Mouse (Mus musculus) urinary bladder, postnatal 14 days (tissue): ENCODE results near the gene Ankrd13a.
"Not testable (repeated sequence)": the region's sequence is repeated elsewhere in the genome, so short reads cannot be mapped to it uniquely, and the experiment has no call there.

Experiments used
- DNase-seq: peaks from one replicate; pipeline ENCODE4 v3.0.0; 2021; ENCODE audit warnings: low spot score

Gene Ankrd13a

GRCm38 (mm10) chr5:114829740-114830139 lies 55.3 kb downstream of the Ankrd13a start:
- no peak for DNase-seq

- no peak for DNase-seq
These were observed 62.4 kb downstream of the Ankrd13a start for GRCm38 (mm10) chr5:114836886-114837285.

GRCm38 (mm10) chr5:114840481-114840880 lies 66.0 kb downstream of the Ankrd13a start:
- not testable (repeated sequence) for DNase-seq

GRCm38 (mm10) chr5:114842155-114842554 lies 67.7 kb downstream of the Ankrd13a start:
- not testable (repeated sequence) for DNase-seq

- DNase-seq: no peak
These were observed 68.2 kb downstream of the Ankrd13a start for GRCm38 (mm10) chr5:114842674-114843073.

- DNase-seq: not testable (repeated sequence)
These were observed 69.9 kb downstream of the Ankrd13a start for GRCm38 (mm10) chr5:114844371-114844770.

GRCm38 (mm10) chr5:114851565-114852236 lies 77.2 kb downstream of the Ankrd13a start:
- no peak for DNase-seq

- not testable (repeated sequence) for DNase-seq
These were observed 78.9 kb downstream of the Ankrd13a start, which contains the start of gene 4930519G04Rik for GRCm38 (mm10) chr5:114853364-114853763. TSS of gene 4930519G04Rik (plus strand) at chr5:114853664.
